Mouse (Mus musculus): ENCODE measurements around the gene Kctd2. TPM values are rescaled to one million over a fixed set of nuclear protein-coding genes. Genes with fewer than 3 reads are reported as not detected.

Gene Kctd2
- polyA plus RNA-seq, 1 experiment: 32.4 TPM

DNA sequence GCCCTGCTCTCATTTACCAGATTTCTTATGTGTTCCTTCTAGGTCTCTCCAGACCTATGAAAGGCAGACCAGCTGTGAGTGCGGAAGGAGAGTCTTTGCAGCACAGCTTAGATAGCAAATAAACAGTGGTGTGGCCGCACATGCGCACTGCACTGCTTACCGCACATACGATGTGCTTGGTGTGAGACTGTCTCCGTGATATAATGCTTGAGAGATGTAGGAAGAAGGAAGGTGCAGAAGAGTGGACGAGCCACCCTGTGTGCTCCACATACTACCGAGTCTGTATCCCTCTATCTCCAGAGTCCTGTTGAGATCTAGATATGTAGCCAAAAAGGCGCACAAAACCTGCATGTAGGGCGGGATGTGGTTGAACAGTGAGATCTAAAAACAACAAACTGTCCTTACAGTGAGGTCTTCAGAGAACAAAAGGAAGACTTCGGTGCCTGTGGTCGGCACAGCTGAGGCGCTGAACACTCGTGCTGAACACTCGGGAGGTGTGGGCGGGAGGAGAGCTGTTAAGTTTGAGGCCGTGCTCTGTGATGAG lies 13.0 kb upstream of the Kctd2 start:
- Histone ChIP-seq H3K4me1 (ENCODE audit: control insufficient read depth, insufficient read depth, low read length) (peaks cover 7% of the 10 kb centered on the region), H3K27ac (ENCODE audit: control insufficient read depth, insufficient read depth, low read depth, low read length, poor library complexity) (no peak overlapping the region; the same call in 1 of the 2 replicates), H3K4me3 (replicated peaks; ENCODE audit: control insufficient read depth, low read depth, low read length) (no peak overlapping the region)
- TF ChIP-seq POLR2A (IDR thresholded peaks at IDR 0.05; ENCODE audit: borderline replicate concordance, control insufficient read depth, low read depth, low read length) (no peak), CTCF (IDR thresholded peaks at IDR 0.05; ENCODE audit: control insufficient read depth, insufficient read depth, low read length) (no peak)
- 82% methylated on average over 17 of the region's 17 CpGs for WGBS

DNA sequence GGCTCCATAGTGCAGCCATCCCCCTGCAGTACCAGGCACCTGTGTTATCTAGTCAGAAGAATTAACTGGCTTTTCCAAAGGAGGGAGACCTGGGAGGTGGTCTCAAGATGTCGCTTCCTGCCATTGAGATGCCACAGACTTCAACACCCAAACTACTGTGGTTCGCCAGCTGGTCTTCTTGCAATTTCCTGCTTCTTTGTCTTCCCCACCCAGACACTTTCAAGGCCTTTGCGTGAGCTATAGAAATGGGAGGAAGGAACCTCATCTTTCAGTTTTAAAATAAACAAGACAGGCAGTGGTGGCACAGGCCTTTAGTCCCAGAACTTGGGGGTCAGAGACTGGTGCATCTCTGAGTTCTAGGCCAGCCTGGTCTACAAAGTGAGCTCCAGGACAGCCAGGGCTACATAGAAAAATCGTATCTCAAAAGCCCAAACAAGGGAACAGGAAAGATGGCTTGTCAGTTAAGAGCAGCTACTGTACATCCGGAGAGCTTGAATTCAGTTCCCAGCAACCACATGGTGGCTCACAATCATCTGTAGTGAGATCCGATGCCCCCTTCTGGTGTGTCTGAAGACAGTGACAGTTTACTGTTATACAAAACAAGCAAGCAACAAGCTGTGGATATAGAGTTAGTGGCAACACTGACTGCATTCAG lies 11.5 kb upstream of the Kctd2 start:
- 30% methylated on average over 6 of the region's 6 CpGs for WGBS
- Histone ChIP-seq H3K4me3 (replicated peaks; ENCODE audit: control insufficient read depth, low read depth, low read length) (no peak overlapping the region), H3K4me1 (ENCODE audit: control insufficient read depth, insufficient read depth, low read length) (peaks cover 7% of the 10 kb centered on the region), H3K27ac (ENCODE audit: control insufficient read depth, insufficient read depth, low read depth, low read length, poor library complexity) (peak overlapping the region; percentile 84)
- TF ChIP-seq POLR2A (IDR thresholded peaks at IDR 0.05; ENCODE audit: borderline replicate concordance, control insufficient read depth, low read depth, low read length): no peak
- no peak for TF ChIP-seq CTCF (IDR thresholded peaks at IDR 0.05; ENCODE audit: control insufficient read depth, insufficient read depth, low read length)

DNA sequence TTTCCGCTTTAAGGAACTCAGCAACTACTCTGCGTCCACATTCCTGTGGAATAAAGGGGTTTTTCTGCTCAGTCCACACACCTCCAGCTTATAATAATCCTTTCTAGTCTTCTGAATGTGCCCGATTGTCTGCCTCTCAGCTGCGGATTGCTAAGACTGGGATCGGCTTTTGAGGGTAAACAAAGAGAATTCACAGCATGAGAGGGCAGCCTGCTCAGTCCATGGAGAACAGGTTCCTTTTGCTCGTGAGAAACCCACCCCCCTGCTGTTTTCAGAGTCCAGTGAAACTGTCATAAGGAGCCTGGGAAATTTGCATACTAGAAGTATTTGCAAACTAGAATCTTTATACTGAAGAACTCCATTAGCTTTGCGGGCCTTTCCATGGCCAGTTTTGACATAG lies 10.4 kb upstream of the Kctd2 start:
- H3K4me3 ChIP-seq (replicated peaks; ENCODE audit: control insufficient read depth, low read depth, low read length): no peak overlapping the region
- no peak overlapping the region for H3K27ac ChIP-seq (ENCODE audit: control insufficient read depth, insufficient read depth, low read depth, low read length, poor library complexity)
- H3K4me1 ChIP-seq (ENCODE audit: control insufficient read depth, insufficient read depth, low read length): peaks cover 6% of the 10 kb centered on the region
- no peak for TF ChIP-seq POLR2A (IDR thresholded peaks at IDR 0.05; ENCODE audit: borderline replicate concordance, control insufficient read depth, low read depth, low read length)
- no peak for TF ChIP-seq CTCF (IDR thresholded peaks at IDR 0.05; ENCODE audit: control insufficient read depth, insufficient read depth, low read length)
- 86% methylated on average over 7 of the region's 7 CpGs for WGBS

DNA sequence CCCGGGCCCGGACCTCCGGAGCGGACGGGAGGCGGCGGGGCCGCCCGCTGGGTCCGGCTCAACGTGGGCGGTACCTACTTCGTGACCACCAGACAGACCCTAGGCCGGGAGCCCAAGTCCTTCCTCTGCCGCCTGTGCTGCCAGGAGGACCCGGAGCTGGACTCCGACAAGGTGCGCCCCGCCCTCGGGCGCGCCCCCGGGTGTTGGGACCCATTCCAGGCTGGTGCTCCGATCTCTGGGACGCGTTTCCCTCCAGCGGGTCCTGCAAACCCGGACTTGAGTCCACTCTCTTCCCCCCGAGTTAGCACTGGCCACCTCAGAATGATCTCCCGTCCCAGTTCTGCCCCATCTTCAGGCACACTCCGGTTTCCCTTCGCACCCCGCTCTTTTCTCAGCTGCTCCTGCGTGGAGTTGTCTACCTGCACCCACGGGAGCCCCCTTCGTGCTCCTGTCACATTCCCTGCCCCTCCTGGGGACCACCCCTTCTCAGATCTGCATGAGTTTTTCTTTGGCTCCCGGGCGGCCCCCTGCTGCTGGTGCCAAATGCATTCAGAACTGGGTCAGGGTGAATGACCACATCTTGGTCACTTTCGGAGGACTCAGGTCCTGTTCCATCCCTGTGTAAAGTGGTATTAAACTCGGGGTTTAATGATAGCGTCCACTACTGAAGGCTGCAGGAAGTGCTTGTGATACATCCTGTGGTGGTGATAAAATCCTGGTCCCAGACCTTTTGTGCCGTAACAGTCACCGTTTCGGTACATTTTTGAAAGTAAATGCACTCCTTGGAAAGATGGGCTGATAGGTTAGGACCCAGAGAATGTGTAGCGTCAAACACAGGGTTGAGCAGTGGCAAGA lies 635 bp downstream of the Kctd2 start:
- Histone ChIP-seq H3K4me1 (ENCODE audit: control insufficient read depth, insufficient read depth, low read length) (peaks cover 1% of the 10 kb centered on the region; the same call in 1 of the 2 replicates), H3K4me3 (replicated peaks; ENCODE audit: control insufficient read depth, low read depth, low read length) (peak overlapping the region; percentile 68), H3K27ac (ENCODE audit: control insufficient read depth, insufficient read depth, low read depth, low read length, poor library complexity) (peak overlapping the region; percentile 25; the same call in 1 of the 2 replicates)
- WGBS: under 1% methylated on average over 45 of the region's 45 CpGs
- TF ChIP-seq CTCF (IDR thresholded peaks at IDR 0.05; ENCODE audit: control insufficient read depth, insufficient read depth, low read length): no peak
- no peak for TF ChIP-seq POLR2A (IDR thresholded peaks at IDR 0.05; ENCODE audit: borderline replicate concordance, control insufficient read depth, low read depth, low read length)

DNA sequence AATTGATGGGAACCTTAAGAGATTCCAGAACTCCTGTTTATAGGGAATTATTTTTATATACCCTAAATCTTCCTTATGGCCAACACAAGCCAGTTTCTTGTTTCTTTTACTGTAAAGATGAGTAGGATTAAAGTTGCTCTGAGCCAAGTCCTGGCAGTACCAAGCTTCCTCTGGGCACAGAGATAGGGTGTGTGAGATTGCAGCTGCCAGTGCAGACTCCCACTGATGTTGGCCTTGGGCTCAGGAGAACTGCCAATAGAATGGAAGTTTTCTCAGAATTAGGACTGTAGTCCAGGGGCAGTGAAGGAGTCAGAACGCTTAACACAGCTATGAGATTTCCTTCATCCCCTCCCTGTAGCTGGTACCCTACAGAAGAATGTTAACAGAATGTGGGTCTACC lies 1.4 kb downstream of the Kctd2 start:
- Histone ChIP-seq H3K4me1 (ENCODE audit: control insufficient read depth, insufficient read depth, low read length) (peaks cover 1% of the 10 kb centered on the region; the same call in 1 of the 2 replicates), H3K27ac (ENCODE audit: control insufficient read depth, insufficient read depth, low read depth, low read length, poor library complexity) (no peak overlapping the region), H3K4me3 (replicated peaks; ENCODE audit: control insufficient read depth, low read depth, low read length) (no peak overlapping the region)
- no peak for TF ChIP-seq POLR2A (IDR thresholded peaks at IDR 0.05; ENCODE audit: borderline replicate concordance, control insufficient read depth, low read depth, low read length)
- TF ChIP-seq CTCF (IDR thresholded peaks at IDR 0.05; ENCODE audit: control insufficient read depth, insufficient read depth, low read length): no peak
- WGBS: 71% methylated on average over 1 of the region's 1 CpGs

- Histone ChIP-seq H3K27ac (ENCODE audit: control insufficient read depth, insufficient read depth, low read depth, low read length, poor library complexity) (no peak overlapping the region), H3K4me1 (ENCODE audit: control insufficient read depth, insufficient read depth, low read length) (peaks cover 1% of the 10 kb centered on the region; the same call in 1 of the 2 replicates), H3K4me3 (replicated peaks; ENCODE audit: control insufficient read depth, low read depth, low read length) (no peak overlapping the region)
- 91% methylated on average over 16 of the region's 16 CpGs for WGBS
- no peak for TF ChIP-seq CTCF (IDR thresholded peaks at IDR 0.05; ENCODE audit: control insufficient read depth, insufficient read depth, low read length)
- no peak for TF ChIP-seq POLR2A (IDR thresholded peaks at IDR 0.05; ENCODE audit: borderline replicate concordance, control insufficient read depth, low read depth, low read length)
Observed at GRCm38 (mm10) chr11:115421972-115422371, 2.0 kb downstream of the Kctd2 start.

GRCm38 (mm10) chr11:115423091-115423490 lies 3.2 kb downstream of the Kctd2 start:
- TF ChIP-seq POLR2A (IDR thresholded peaks at IDR 0.05; ENCODE audit: borderline replicate concordance, control insufficient read depth, low read depth, low read length) (no peak), CTCF (IDR thresholded peaks at IDR 0.05; ENCODE audit: control insufficient read depth, insufficient read depth, low read length) (no peak)
- H3K27ac ChIP-seq (ENCODE audit: control insufficient read depth, insufficient read depth, low read depth, low read length, poor library complexity): no peak overlapping the region
- no peak overlapping the region for H3K4me3 ChIP-seq (replicated peaks; ENCODE audit: control insufficient read depth, low read depth, low read length)
- peaks cover 1% of the 10 kb centered on the region; the same call in 1 of the 2 replicates for H3K4me1 ChIP-seq (ENCODE audit: control insufficient read depth, insufficient read depth, low read length)
- 69% methylated on average over 3 of the region's 3 CpGs for WGBS

DNA sequence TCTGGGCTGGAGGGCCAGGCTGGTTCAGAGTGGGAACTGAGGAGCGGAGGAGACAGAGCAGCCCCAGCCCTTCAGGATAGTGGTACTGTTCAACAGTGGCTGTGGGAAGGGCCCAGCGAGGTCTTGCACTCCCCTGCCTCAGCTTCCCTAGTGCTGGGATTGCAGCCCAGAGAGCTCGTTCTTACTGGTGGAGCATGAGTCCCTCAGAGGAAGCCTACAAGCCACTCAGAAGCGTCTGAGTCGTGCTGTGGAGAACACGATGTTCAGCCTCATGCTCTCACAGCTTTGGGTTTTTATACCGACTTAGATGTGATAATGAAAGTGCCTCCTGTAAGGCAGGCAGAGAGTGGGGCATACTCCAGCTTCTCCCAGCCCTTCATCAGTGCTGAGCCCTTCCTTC lies 4.7 kb downstream of the Kctd2 start:
- H3K4me1 ChIP-seq (ENCODE audit: control insufficient read depth, insufficient read depth, low read length): no peaks in the 10 kb centered on the region; the same call in 1 of the 2 replicates
- WGBS: 74% methylated on average over 7 of the region's 7 CpGs
- no peak overlapping the region for H3K27ac ChIP-seq (ENCODE audit: control insufficient read depth, insufficient read depth, low read depth, low read length, poor library complexity)
- H3K4me3 ChIP-seq (replicated peaks; ENCODE audit: control insufficient read depth, low read depth, low read length): no peak overlapping the region
- no peak for TF ChIP-seq POLR2A (IDR thresholded peaks at IDR 0.05; ENCODE audit: borderline replicate concordance, control insufficient read depth, low read depth, low read length)
- no peak for TF ChIP-seq CTCF (IDR thresholded peaks at IDR 0.05; ENCODE audit: control insufficient read depth, insufficient read depth, low read length)

Measured in bone marrow, adult 2 months (tissue).